Mouse (Mus musculus) cerebellum, adult 9-11 months (tissue): ENCODE measurements around the gene Hsd17b14.
A peak's percentile ranks its signal among the peaks of the same experiment; 100 is the strongest.

ENCODE experiments used
- DNase-seq: peaks from one replicate; pipeline ENCODE4 v3.0.0; 2022

The Hsd17b14 gene

GRCm38 (mm10) chr7:45568601-45569473 is 14.1 kb downstream of the Hsd17b14 start:
- no peak for DNase-seq

GRCm38 (mm10) chr7:45570103-45570741 is 15.5 kb downstream of the Hsd17b14 start, which contains the start of gene Bcat2:
Gene Bcat2, plus strand, starts transcription at chr7:45570153.
- DNase-seq: peak; percentile 82

GRCm38 (mm10) chr7:45571966-45572365 is 17.3 kb downstream of the Hsd17b14 start:
- DNase-seq: no peak

- DNase-seq: no peak
These were observed 19.3 kb downstream of the Hsd17b14 start for GRCm38 (mm10) chr7:45573954-45574353.

- DNase-seq: no peak
These were observed 20.0 kb downstream of the Hsd17b14 start for GRCm38 (mm10) chr7:45574472-45575379.

DNA sequence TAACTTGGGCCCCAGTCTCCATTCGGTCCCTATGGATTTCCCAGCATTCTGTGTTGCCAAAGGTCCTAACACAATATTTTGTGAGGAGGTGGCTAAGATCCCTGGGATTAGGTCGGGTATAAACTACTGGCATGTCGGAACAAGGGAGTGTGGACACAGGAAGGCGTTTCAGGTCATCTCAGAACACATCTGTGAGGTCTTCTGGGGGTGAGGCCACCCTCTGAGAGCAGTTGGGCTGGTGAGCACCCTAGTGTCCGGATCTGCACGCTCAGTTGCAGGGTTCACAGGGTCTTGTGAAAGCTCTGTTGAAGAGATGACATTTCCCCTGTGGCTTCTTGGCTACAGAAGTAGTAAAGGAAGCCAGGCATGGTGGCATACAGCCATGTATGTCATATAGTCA is 31.2 kb downstream of the Hsd17b14 start:
- no peak for DNase-seq

- DNase-seq: peak; percentile 57
These were observed 33.2 kb downstream of the Hsd17b14 start for GRCm38 (mm10) chr7:45587631-45588592.

GRCm38 (mm10) chr7:45589173-45589572 is 34.5 kb downstream of the Hsd17b14 start:
- peak; percentile 99 for DNase-seq

GRCm38 (mm10) chr7:45589898-45590297 is 35.2 kb downstream of the Hsd17b14 start:
- no peak for DNase-seq

- no peak for DNase-seq
These were observed 36.2 kb downstream of the Hsd17b14 start for GRCm38 (mm10) chr7:45590874-45591273.

GRCm38 (mm10) chr7:45591880-45592279 is 37.2 kb downstream of the Hsd17b14 start:
- no peak for DNase-seq

DNA sequence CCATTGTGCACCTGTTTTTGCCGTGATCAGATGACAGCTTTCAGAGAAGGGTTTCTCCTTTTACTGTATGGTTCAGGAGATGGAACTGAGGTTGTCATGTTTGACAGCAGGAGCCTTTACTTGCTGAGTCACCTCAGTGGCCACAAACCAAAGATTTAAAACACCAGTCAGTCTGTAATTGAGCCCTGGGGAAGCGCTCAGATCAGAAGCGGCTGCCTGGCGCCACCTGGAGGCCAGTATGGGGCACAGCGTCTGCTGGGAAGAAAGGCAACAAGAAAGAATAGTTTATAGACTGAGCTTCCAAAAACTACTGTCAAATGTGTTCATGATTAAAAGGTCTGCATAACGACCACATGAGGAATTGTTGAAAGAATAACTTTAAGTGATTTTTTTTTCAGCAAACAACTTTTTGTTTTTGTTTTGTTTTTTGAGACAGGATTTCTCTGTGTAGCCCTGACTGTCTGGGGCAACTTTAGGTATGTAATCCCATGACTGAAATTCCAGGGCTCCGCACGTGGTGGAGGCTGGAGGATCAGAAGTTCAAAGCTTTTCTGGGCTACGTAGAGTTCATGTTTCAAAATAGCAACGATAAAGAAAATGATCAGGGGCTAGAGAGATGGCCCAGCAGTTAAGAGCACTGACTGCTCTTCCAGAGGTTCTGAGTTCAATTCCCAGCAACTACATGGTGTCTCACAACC is 38.6 kb downstream of the Hsd17b14 start:
- peak; percentile 67 for DNase-seq

DNA sequence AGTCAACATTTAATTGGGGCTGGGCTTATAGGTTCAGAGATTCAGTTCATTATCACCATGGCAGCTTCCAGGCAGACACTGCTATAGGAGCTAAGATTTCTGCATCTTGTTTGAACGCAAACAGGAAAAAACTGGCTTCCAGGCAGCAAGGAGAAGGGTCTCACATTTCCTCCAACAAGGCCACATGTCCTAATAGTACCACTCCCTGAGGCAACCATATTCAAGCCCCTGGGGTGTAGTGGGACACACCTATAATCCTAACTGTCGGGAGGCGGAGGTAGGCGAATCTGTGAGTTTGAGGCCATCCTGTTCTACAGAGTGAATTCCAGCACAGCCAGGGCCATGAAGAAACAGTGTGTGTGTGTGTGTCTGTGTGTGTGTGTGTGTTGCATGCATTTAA is 40.5 kb downstream of the Hsd17b14 start:
- DNase-seq: no peak

DNA sequence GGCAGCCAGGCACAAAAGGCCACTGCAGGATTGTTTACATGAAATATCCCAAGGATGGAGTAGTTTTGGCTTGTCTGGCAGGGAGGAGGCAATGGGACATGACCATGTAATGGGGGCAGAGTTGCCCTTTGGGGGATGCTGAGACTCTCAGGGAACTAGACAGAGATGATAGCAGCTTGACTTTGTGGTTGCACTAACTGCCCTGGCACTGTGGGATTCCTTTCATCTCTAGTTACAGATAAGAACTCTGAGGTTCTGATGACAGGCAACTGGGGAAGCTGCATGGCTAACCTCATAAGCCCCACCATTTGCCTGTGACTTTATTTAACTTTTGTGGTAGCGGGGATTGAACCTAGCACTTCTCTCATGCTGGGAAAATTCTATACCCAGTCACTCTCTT is 41.4 kb downstream of the Hsd17b14 start:
- no peak for DNase-seq

DNA sequence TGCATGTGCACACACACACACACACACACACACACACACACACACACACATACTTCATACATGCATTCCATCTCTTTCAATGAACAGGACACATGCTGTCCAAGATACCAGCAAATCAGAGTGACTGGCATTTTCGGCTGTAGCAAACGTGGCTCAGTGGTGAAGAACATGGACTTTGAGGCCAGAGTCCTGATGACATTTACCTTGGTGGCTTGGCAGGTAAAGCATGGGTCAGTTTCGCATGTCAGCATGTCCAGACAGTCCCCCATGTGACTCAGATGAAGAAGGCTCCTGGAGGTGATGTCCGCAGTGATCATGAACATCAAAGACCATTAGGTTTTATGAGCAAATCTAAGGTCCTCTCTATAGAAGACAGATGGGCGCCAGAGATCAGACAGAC is 42.3 kb downstream of the Hsd17b14 start:
- DNase-seq: no peak

DNA sequence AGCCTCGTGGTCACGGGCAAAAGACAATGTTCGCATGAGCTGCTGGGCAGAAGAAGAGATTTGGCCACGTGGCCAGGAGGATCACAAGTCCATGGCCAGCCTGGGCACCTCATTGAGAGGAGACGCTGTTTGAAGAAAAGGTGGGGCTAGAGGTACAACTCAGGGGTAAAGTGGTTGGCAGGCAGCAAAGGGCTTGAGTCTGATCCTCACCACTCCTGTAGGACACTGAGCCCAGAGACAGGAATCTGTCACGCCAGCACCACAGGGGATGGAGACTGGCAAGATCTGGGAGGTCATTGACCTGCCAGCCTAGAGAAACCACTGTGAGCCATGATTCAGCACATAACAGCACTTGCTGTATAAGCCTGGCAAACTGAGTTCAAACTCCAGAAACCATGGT is 42.8 kb downstream of the Hsd17b14 start:
- DNase-seq: no peak

- DNase-seq: no peak
These were observed 44.5 kb downstream of the Hsd17b14 start for GRCm38 (mm10) chr7:45598960-45599879.

DNA sequence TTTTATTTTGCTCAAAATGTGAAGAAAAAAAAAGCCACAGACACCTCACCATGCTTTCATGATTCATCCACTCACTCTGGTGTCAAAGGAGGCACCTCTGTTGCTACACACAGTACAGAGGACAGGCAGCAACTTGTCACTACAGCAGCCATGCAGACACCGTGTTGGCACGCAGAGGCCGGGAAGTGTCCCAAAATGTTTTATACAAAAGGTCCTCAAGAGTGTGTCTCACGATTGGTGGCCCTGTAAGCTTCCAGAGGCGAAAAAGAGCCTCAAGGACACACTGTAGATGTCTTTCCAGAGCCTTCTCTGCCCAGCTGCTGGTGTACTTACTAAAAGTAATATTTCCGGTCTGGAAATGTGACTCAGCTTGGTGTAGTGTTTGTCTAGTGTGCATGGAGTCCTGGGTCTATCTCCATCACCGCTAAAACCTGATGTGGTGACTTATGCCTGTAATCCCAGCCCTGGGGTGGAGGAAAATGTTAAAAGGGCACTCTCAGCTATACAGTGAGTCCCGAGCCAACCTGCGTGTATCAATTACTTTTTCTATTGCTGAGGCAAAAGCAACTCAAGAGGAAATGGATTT is 51.1 kb downstream of the Hsd17b14 start:
- DNase-seq: no peak

GRCm38 (mm10) chr7:45609511-45609910 is 54.8 kb downstream of the Hsd17b14 start:
- no peak for DNase-seq

DNA sequence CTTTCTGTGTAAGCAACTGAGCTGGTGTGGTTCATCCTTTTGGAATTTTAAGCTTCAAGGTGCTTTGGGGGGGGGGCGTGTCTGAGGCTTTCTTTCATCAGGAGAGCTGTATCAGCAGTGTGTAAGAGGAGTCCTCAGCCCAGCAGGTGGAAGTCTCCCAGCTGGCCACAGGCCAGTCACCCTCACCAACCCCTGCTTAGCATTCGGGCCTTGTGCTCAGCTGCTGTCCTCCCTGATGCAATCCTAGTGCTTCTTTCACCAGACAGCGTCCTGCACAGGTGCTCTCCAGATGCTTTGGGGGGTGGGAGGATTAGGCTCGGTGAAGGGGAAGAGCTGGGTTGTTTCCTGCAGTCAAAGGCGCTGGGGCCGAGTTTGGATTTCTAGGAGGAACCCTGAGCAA is 61.6 kb downstream of the Hsd17b14 start:
- DNase-seq: no peak
